Mouse (Mus musculus) intestine, embryonic 16.5 days (tissue): ENCODE data around the gene Olfr553. TPM values are rescaled to one million over a fixed set of nuclear protein-coding genes. Genes with fewer than 3 reads are reported as not detected.
"Not testable (repeated sequence)": the region's sequence is repeated elsewhere in the genome, so short reads cannot be mapped to it uniquely, and the experiment has no call there.

Experiments
- ATAC-seq: fragments of 200-750 bp; cut with Nextera tagmentation; 2 replicates; pipeline ENCODE4 v1.8.0; 2017; ENCODE audit warnings: moderate TSS enrichment, moderate library complexity
- H3K27ac ChIP-seq: fragments of 300-500 bp; sonication (generic); 2 replicates; pipeline ENCODE4 v1.5.1; 2014; ENCODE audit warnings: mild to moderate bottlenecking, low read length
- H3K27me3 ChIP-seq: fragments of 300-500 bp; sonication (generic); replicated peaks from 2 replicates; pipeline ENCODE4 v1.6.1; 2014; ENCODE audit warnings: low read length, control low read depth, mixed read lengths; ENCODE audit not compliant: control insufficient read depth, insufficient read depth
- H3K36me3 ChIP-seq: fragments of 300-500 bp; sonication (generic); 2 replicates; pipeline ENCODE4 v1.6.1; 2014; ENCODE audit warnings: low read length, control low read depth; ENCODE audit not compliant: control insufficient read depth, insufficient read depth
- H3K4me1 ChIP-seq: fragments of 300-500 bp; sonication (generic); 2 replicates; pipeline ENCODE4 v1.6.1; 2014; ENCODE audit warnings: low read length, control low read depth, mixed read lengths; ENCODE audit not compliant: control insufficient read depth, insufficient read depth
- H3K4me2 ChIP-seq: fragments of 300-500 bp; sonication (generic); 2 replicates; pipeline ENCODE4 v1.6.1; 2014; ENCODE audit warnings: low read depth, low read length, control low read depth
- H3K4me3 ChIP-seq: fragments of 300-500 bp; sonication (generic); 2 replicates; pipeline ENCODE4 v1.5.1; 2014; ENCODE audit warnings: mild to moderate bottlenecking, low read length
- H3K9ac ChIP-seq: fragments of 300-500 bp; sonication (generic); 2 replicates; pipeline ENCODE4 v1.6.1; 2014; ENCODE audit warnings: low read depth, low read length
- H3K9me3 ChIP-seq: fragments of 300-500 bp; sonication (generic); 2 replicates; pipeline ENCODE4 v1.6.1; 2016; ENCODE audit warnings: low read length, control low read depth; ENCODE audit not compliant: control insufficient read depth
- WGBS: fragments of 180-500 bp; shearing (Covaris S2); extraction: QIAGEN DNeasy Blood & Tissue Kit; methylation state at CpG from one replicate; pipeline ENCODE4 v1.1.7; 2014; 5-methylcytosine and 5-hydroxymethylcytosine counted together
- polyA plus RNA-seq: library from polyadenylated mRNA; unstranded; fragments of >200 nt; fragmentation: Nextera tagmentation; extraction: Ambion mirVana; gene quantifications from 2 replicates; pipeline ENCODE4 v1.2.1, GENCODE M21; 2015

Olfr553 gene
- not detected in 2 replicates for polyA plus RNA-seq

DNA sequence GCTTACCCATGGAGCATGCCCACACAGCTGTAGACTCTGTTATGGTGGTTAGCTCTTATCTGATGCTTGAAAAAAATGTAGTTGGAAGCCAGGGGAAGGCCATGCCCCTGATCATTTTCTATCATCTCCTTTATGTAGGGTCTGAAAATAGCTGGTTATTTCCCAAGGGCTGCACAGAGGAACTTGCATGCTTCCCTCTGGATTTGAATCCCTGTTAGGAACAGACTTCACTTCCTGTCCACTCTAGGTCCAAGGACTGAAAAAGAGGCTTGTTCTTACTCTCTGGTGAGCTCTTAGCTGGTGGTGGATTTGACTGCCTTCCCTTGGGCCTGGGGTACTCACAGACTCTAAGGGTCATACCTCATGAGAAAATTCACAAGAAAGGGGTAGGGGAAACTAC, at the start of gene Olfr553:
Olfr553 (minus strand) TSS at position 101 of the 400 bp plus-strand sequence.
- no peak for ATAC-seq
- H3K27ac ChIP-seq, result no peak within 1 kb of the TSS
- H3K4me3 ChIP-seq, result no peak within 1 kb of the TSS
- no peaks in the 10 kb centered on the region for H3K27me3 ChIP-seq
- H3K36me3 ChIP-seq, result no peaks in the 10 kb centered on the region
- H3K4me2 ChIP-seq, result no peak within 1 kb of the TSS
- H3K9me3 ChIP-seq, result no peaks in the 10 kb centered on the region
- H3K9ac ChIP-seq, result no peak within 1 kb of the TSS
- H3K4me1 ChIP-seq, result no peaks in the 10 kb centered on the region

- H3K27ac ChIP-seq, result no peak overlapping the region
- no peaks in the 10 kb centered on the region for H3K4me1 ChIP-seq
- no peak overlapping the region for H3K4me3 ChIP-seq
- ATAC-seq, result no peak
- H3K36me3 ChIP-seq, result no peaks in the 10 kb centered on the region
- H3K9ac ChIP-seq, result no peak overlapping the region
- no peaks in the 10 kb centered on the region for H3K27me3 ChIP-seq
- no peak overlapping the region for H3K4me2 ChIP-seq
- no peaks in the 10 kb centered on the region for H3K9me3 ChIP-seq
- 38% methylated on average over 2 of the region's 2 CpGs for WGBS
Measured at GRCm38 (mm10) chr7:102665378-102665777, 47.4 kb upstream of the Olfr553 start.

DNA sequence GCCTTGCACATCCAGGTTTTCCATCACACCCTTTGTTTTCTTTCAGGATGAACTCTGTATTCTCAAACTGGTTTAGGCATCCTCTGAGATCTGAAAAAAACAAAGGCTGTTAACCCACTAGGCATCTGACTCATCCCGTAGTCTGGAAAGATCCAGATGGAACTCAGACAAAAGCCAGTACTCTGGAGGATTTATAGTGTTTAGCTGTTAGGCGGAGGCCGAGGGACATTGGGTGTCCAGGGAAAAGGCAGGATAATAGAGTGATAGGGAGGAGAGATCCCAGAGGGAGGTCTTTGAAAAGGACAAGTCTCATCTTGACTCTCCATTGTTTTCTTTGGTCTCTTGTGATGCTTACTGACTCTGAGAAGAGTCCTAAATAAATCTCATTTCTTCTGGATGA, 46.6 kb upstream of the Olfr553 start, which contains the start of gene Olfr556:
Olfr556 (plus strand) TSS at position 301 of the 400 bp plus-strand sequence.
- ATAC-seq, result no peak
- H3K4me3 ChIP-seq, result no peak within 1 kb of the TSS
- H3K4me2 ChIP-seq, result no peak within 1 kb of the TSS
- no peaks in the 10 kb centered on the region for H3K36me3 ChIP-seq
- H3K4me1 ChIP-seq, result no peaks in the 10 kb centered on the region
- H3K9me3 ChIP-seq, result no peaks in the 10 kb centered on the region
- H3K27me3 ChIP-seq, result no peaks in the 10 kb centered on the region
- no peak within 1 kb of the TSS for H3K9ac ChIP-seq
- WGBS, result 41% methylated on average over 3 of the region's 3 CpGs
- H3K27ac ChIP-seq, result no peak within 1 kb of the TSS

DNA sequence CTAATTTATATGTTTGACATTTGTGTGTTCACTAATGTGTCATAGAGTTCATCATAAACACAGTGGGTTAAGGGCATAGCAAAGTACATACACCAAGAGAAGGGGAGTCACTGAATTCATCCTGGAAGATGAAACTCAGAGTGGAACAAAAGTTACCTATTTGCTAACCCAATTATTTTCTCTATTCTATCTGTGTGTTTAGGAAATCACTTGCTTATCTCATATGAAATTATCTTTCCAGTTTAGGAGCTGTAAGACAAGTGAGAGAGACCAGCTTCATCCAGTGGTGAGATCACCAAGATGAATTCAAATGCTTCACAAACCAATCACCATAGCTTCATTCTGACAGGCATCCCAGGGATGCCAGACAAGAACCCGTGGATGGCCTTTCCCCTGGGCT, 40.5 kb upstream of the Olfr553 start, which contains the start of gene Olfr555:
Olfr555 (plus strand) TSS at position 301 of the 400 bp plus-strand sequence.
- Histone ChIP-seq H3K27me3 (no peaks in the 10 kb centered on the region), H3K9ac (no peak within 1 kb of the TSS), H3K4me1 (no peaks in the 10 kb centered on the region), H3K27ac (no peak within 1 kb of the TSS), H3K4me3 (no peak within 1 kb of the TSS), H3K9me3 (no peaks in the 10 kb centered on the region), H3K36me3 (no peaks in the 10 kb centered on the region), H3K4me2 (no peak within 1 kb of the TSS)
- WGBS, result 76% methylated on average over 1 of the region's 1 CpGs
- ATAC-seq, result no peak

DNA sequence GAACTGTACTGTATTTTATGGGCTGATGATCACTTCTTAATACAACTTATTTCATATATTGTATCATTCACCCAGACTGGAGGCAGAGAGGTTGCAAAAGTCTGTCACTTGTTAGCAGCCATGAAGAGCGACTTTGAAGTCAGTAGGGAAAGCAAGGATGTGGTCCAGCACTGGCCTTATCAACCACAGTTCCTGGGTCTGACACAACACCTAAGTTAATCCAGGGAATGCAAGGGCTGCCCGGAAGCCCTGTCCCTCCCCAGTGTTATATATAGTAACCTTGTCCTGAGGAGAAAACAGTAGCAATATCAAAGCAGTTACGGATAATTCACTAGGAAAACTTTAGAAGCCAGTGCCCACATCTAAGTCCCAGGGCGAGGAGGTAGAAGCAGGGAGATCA, 26.9 kb upstream of the Olfr553 start:
- not testable (repeated sequence) for H3K27me3 ChIP-seq, H3K36me3 ChIP-seq, H3K27ac ChIP-seq, H3K4me3 ChIP-seq, H3K9ac ChIP-seq, H3K9me3 ChIP-seq, ATAC-seq, H3K4me1 ChIP-seq, H3K4me2 ChIP-seq
- WGBS, result 89% methylated on average over 3 of the region's 4 CpGs

DNA sequence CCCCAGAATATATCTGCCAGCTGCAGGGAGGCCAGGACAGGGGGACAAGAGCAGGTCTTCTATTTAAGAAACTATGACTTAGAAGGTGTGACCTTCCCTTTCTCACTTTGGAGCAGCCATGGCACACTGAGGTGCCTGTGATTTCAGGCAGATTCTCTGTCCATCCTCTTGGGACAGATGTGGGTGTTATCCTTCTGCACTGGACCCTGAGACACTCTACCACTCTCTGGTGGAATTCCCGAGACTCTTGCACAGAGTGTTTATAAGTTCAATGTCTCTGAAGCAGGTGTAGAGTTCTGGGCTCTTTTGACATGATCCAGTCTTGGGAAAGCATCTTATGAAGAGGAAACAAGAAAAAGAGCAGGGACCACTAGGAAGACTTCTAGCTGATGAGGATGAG, 20.1 kb upstream of the Olfr553 start, which contains the start of gene Olfr554:
Olfr554 (plus strand) TSS at position 301 of the 400 bp plus-strand sequence.
- no peak within 1 kb of the TSS for H3K9ac ChIP-seq
- no peak within 1 kb of the TSS for H3K27ac ChIP-seq
- no peaks in the 10 kb centered on the region for H3K27me3 ChIP-seq
- H3K4me2 ChIP-seq, result no peak within 1 kb of the TSS
- 59% methylated on average over 1 of the region's 1 CpGs for WGBS
- no peaks in the 10 kb centered on the region for H3K36me3 ChIP-seq
- no peak within 1 kb of the TSS for H3K4me3 ChIP-seq
- H3K9me3 ChIP-seq, result no peaks in the 10 kb centered on the region
- ATAC-seq, result no peak
- no peaks in the 10 kb centered on the region for H3K4me1 ChIP-seq

GRCm38 (mm10) chr7:102636665-102637064, 18.6 kb upstream of the Olfr553 start:
- Histone ChIP-seq H3K27me3 (no peaks in the 10 kb centered on the region), H3K4me3 (no peak overlapping the region), H3K36me3 (no peaks in the 10 kb centered on the region), H3K4me1 (no peaks in the 10 kb centered on the region), H3K4me2 (no peak overlapping the region), H3K9ac (no peak overlapping the region), H3K27ac (no peak overlapping the region), H3K9me3 (no peaks in the 10 kb centered on the region)
- ATAC-seq, result no peak
- WGBS, result 33% methylated on average over 3 of the region's 3 CpGs

- H3K9me3 ChIP-seq, H3K27ac ChIP-seq, ATAC-seq, H3K4me2 ChIP-seq, H3K9ac ChIP-seq, H3K27me3 ChIP-seq, H3K4me1 ChIP-seq, H3K4me3 ChIP-seq, H3K36me3 ChIP-seq: not testable (repeated sequence)
- WGBS, result 83% methylated on average over 18 of the region's 19 CpGs
Measured at GRCm38 (mm10) chr7:102620368-102620767, 2.4 kb upstream of the Olfr553 start.

DNA sequence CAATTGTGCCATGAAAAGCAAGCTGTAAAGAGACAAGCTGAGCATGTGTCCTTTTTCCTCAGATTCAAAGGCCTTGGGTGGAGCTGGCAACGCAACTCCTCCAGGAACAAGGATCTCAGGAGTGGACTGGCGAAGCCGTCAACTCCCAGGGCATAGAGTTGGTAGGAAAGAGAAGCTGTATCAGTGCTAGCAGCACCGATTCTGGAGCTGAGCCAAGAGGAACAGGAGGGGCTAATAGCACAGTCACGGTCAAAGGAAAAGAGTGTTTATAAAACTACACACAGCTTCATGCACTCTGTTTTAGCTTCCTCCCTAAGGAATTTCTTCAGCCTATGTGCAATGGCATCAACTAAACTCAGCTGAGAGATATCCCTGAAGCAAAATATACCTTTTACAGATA, 1.6 kb upstream of the Olfr553 start:
- no peak overlapping the region for H3K9ac ChIP-seq
- H3K27me3 ChIP-seq, result no peaks in the 10 kb centered on the region
- H3K36me3 ChIP-seq, result no peaks in the 10 kb centered on the region
- no peaks in the 10 kb centered on the region for H3K4me1 ChIP-seq
- no peak overlapping the region for H3K4me2 ChIP-seq
- no peak overlapping the region for H3K27ac ChIP-seq
- no peak overlapping the region for H3K4me3 ChIP-seq
- ATAC-seq, result no peak
- H3K9me3 ChIP-seq, result no peaks in the 10 kb centered on the region
- 58% methylated on average over 5 of the region's 5 CpGs for WGBS

DNA sequence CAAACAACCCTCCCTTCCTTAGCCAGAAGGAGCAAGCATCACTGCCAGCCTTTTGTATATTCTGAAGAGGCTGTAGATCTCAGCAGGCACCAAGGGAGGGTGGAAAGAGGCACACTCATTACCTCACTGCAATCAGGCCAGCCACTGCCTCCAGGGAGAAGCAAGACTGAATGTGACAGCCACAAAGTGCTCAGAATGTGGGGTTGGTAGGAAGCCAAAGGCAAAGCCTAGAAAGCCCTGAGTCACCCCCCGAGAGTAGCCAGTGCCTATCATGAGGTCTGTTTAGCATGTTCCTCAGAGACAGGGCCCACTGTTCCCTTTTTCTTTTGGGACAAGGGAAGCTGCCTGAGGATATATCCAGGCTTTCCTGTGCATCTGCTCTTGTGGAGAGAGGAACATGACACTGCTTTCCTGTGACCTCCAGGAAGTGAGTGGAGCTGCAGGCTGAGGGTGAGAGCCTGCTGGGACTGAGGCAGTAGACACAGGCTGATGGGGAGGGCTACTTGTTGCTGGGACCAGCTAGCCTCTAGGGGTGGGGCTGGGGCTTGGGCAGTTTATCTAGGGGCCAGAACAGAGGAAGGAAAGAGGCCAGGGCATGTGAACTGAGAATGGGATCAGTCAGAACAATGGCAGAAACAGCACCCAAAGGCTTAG, 20.5 kb downstream of the Olfr553 start, which contains the start of gene Olfr552:
Olfr552 (plus strand) TSS at position 393 of the 654 bp plus-strand sequence.
- no peak within 1 kb of the TSS for H3K4me2 ChIP-seq
- H3K27me3 ChIP-seq, result no peaks in the 10 kb centered on the region
- 62% methylated on average over 1 of the region's 1 CpGs for WGBS
- no peaks in the 10 kb centered on the region for H3K4me1 ChIP-seq
- no peaks in the 10 kb centered on the region for H3K9me3 ChIP-seq
- no peak within 1 kb of the TSS for H3K9ac ChIP-seq
- H3K4me3 ChIP-seq, result no peak within 1 kb of the TSS
- no peak within 1 kb of the TSS for H3K27ac ChIP-seq
- ATAC-seq, result no peak
- no peaks in the 10 kb centered on the region for H3K36me3 ChIP-seq
